Mouse (Mus musculus) intestine, embryonic 16.5 days (tissue): ENCODE measurements around the gene Ajap1. TPM values are rescaled to one million over a fixed set of nuclear protein-coding genes. Genes with fewer than 3 reads are reported as not detected.

ENCODE experiments used
- ATAC-seq: fragments of 200-750 bp; cut with Nextera tagmentation; 2 replicates; pipeline ENCODE4 v1.8.0; 2017; ENCODE audit warnings: moderate TSS enrichment, moderate library complexity
- H3K27ac ChIP-seq: fragments of 300-500 bp; sonication (generic); 2 replicates; pipeline ENCODE4 v1.5.1; 2014; ENCODE audit warnings: mild to moderate bottlenecking, low read length
- H3K27me3 ChIP-seq: fragments of 300-500 bp; sonication (generic); replicated peaks from 2 replicates; pipeline ENCODE4 v1.6.1; 2014; ENCODE audit warnings: low read length, control low read depth, mixed read lengths; ENCODE audit not compliant: control insufficient read depth, insufficient read depth
- H3K36me3 ChIP-seq: fragments of 300-500 bp; sonication (generic); 2 replicates; pipeline ENCODE4 v1.6.1; 2014; ENCODE audit warnings: low read length, control low read depth; ENCODE audit not compliant: control insufficient read depth, insufficient read depth
- H3K4me1 ChIP-seq: fragments of 300-500 bp; sonication (generic); 2 replicates; pipeline ENCODE4 v1.6.1; 2014; ENCODE audit warnings: low read length, control low read depth, mixed read lengths; ENCODE audit not compliant: control insufficient read depth, insufficient read depth
- H3K4me2 ChIP-seq: fragments of 300-500 bp; sonication (generic); 2 replicates; pipeline ENCODE4 v1.6.1; 2014; ENCODE audit warnings: low read depth, low read length, control low read depth
- H3K4me3 ChIP-seq: fragments of 300-500 bp; sonication (generic); 2 replicates; pipeline ENCODE4 v1.5.1; 2014; ENCODE audit warnings: mild to moderate bottlenecking, low read length
- H3K9ac ChIP-seq: fragments of 300-500 bp; sonication (generic); 2 replicates; pipeline ENCODE4 v1.6.1; 2014; ENCODE audit warnings: low read depth, low read length
- H3K9me3 ChIP-seq: fragments of 300-500 bp; sonication (generic); 2 replicates; pipeline ENCODE4 v1.6.1; 2016; ENCODE audit warnings: low read length, control low read depth; ENCODE audit not compliant: control insufficient read depth
- WGBS: fragments of 180-500 bp; shearing (Covaris S2); extraction: QIAGEN DNeasy Blood & Tissue Kit; methylation state at CpG from one replicate; pipeline ENCODE4 v1.1.7; 2014; 5-methylcytosine and 5-hydroxymethylcytosine counted together
- polyA plus RNA-seq: library from polyadenylated mRNA; unstranded; fragments of >200 nt; fragmentation: Nextera tagmentation; extraction: Ambion mirVana; gene quantifications from 2 replicates; pipeline ENCODE4 v1.2.1, GENCODE M21; 2015

Ajap1 gene
- polyA plus RNA-seq, 1 experiment from 2014 or later = 0.40 TPM

- no peaks in the 10 kb centered on the region for H3K4me1 ChIP-seq
- H3K4me3 ChIP-seq = no peak overlapping the region
- no peaks in the 10 kb centered on the region for H3K9me3 ChIP-seq
- H3K27me3 ChIP-seq = no peaks in the 10 kb centered on the region
- H3K4me2 ChIP-seq = no peak overlapping the region
- WGBS = 76% methylated on average over 2 of the region's 2 CpGs
- no peaks in the 10 kb centered on the region for H3K36me3 ChIP-seq
- no peak for ATAC-seq
- H3K9ac ChIP-seq = no peak overlapping the region
- H3K27ac ChIP-seq = no peak overlapping the region
Observed at GRCm38 (mm10) chr4:153429971-153430370, 52.6 kb downstream of the Ajap1 start.

GRCm38 (mm10) chr4:153425961-153426656, 56.5 kb downstream of the Ajap1 start:
- Histone ChIP-seq H3K4me3 (no peak overlapping the region), H3K9ac (no peak overlapping the region), H3K9me3 (no peaks in the 10 kb centered on the region), H3K27me3 (no peaks in the 10 kb centered on the region), H3K4me1 (no peaks in the 10 kb centered on the region), H3K36me3 (no peaks in the 10 kb centered on the region), H3K27ac (no peak overlapping the region), H3K4me2 (no peak overlapping the region)
- 72% methylated on average over 16 of the region's 16 CpGs for WGBS
- no peak for ATAC-seq

GRCm38 (mm10) chr4:153424324-153424723, 58.3 kb downstream of the Ajap1 start:
- no peak overlapping the region for H3K27ac ChIP-seq
- no peaks in the 10 kb centered on the region for H3K27me3 ChIP-seq
- no peaks in the 10 kb centered on the region for H3K4me1 ChIP-seq
- no peaks in the 10 kb centered on the region for H3K9me3 ChIP-seq
- H3K4me3 ChIP-seq = no peak overlapping the region
- H3K36me3 ChIP-seq = no peaks in the 10 kb centered on the region
- no peak overlapping the region for H3K9ac ChIP-seq
- WGBS = 84% methylated on average over 10 of the region's 10 CpGs
- H3K4me2 ChIP-seq = no peak overlapping the region
- no peak for ATAC-seq

- ATAC-seq = peak; percentile 32
- H3K4me3 ChIP-seq = no peak overlapping the region
- H3K4me2 ChIP-seq = peak overlapping the region; percentile 22; the same call in 1 of the 2 replicates
- no peaks in the 10 kb centered on the region for H3K36me3 ChIP-seq
- peaks cover 13% of the 10 kb centered on the region for H3K4me1 ChIP-seq
- no peaks in the 10 kb centered on the region for H3K27me3 ChIP-seq
- WGBS = 3% methylated on average over 11 of the region's 12 CpGs
- no peak overlapping the region for H3K9ac ChIP-seq
- H3K27ac ChIP-seq = no peak overlapping the region
- no peaks in the 10 kb centered on the region for H3K9me3 ChIP-seq
Observed at GRCm38 (mm10) chr4:153417926-153418325, 64.7 kb downstream of the Ajap1 start.

GRCm38 (mm10) chr4:153417164-153417896, 65.3 kb downstream of the Ajap1 start:
- ATAC-seq = peak; percentile 59

GRCm38 (mm10) chr4:153416111-153416510, 66.5 kb downstream of the Ajap1 start:
- H3K4me1 ChIP-seq = peaks cover 13% of the 10 kb centered on the region
- no peak overlapping the region for H3K4me3 ChIP-seq
- 35% methylated on average over 9 of the region's 9 CpGs for WGBS
- no peak overlapping the region for H3K4me2 ChIP-seq
- no peak overlapping the region for H3K9ac ChIP-seq
- no peaks in the 10 kb centered on the region for H3K36me3 ChIP-seq
- H3K27ac ChIP-seq = no peak overlapping the region
- no peaks in the 10 kb centered on the region for H3K27me3 ChIP-seq
- ATAC-seq = no peak
- H3K9me3 ChIP-seq = no peaks in the 10 kb centered on the region

More at GRCm38 (mm10) chr4:153417164-153417896, 65.3 kb downstream of the Ajap1 start:
- H3K9me3 ChIP-seq = no peaks in the 10 kb centered on the region
- H3K4me2 ChIP-seq = peak overlapping the region; percentile 51
- no peaks in the 10 kb centered on the region for H3K27me3 ChIP-seq
- no peak overlapping the region for H3K27ac ChIP-seq
- no peaks in the 10 kb centered on the region for H3K36me3 ChIP-seq
- no peak overlapping the region for H3K9ac ChIP-seq
- 4% methylated on average over 23 of the region's 23 CpGs for WGBS
- peaks cover 13% of the 10 kb centered on the region for H3K4me1 ChIP-seq
- H3K4me3 ChIP-seq = peak overlapping the region; percentile 21

GRCm38 (mm10) chr4:153398421-153398820, 84.2 kb downstream of the Ajap1 start:
- Histone ChIP-seq H3K27ac (no peak overlapping the region), H3K4me1 (no peaks in the 10 kb centered on the region), H3K27me3 (no peaks in the 10 kb centered on the region), H3K4me3 (no peak overlapping the region), H3K4me2 (no peak overlapping the region), H3K9me3 (no peaks in the 10 kb centered on the region), H3K36me3 (no peaks in the 10 kb centered on the region), H3K9ac (no peak overlapping the region)
- ATAC-seq = no peak
- 86% methylated on average over 8 of the region's 8 CpGs for WGBS

GRCm38 (mm10) chr4:153387478-153387877, 95.1 kb downstream of the Ajap1 start:
- no peaks in the 10 kb centered on the region for H3K27me3 ChIP-seq
- no peak overlapping the region for H3K9ac ChIP-seq
- no peaks in the 10 kb centered on the region for H3K36me3 ChIP-seq
- no peak overlapping the region for H3K4me2 ChIP-seq
- H3K4me3 ChIP-seq = no peak overlapping the region
- H3K9me3 ChIP-seq = no peaks in the 10 kb centered on the region; the same call in 1 of the 2 replicates
- WGBS = 88% methylated on average over 12 of the region's 12 CpGs
- H3K27ac ChIP-seq = no peak overlapping the region
- no peak for ATAC-seq
- no peaks in the 10 kb centered on the region for H3K4me1 ChIP-seq

- Histone ChIP-seq H3K4me3 (no peak overlapping the region), H3K36me3 (no peaks in the 10 kb centered on the region), H3K4me2 (no peak overlapping the region), H3K27ac (no peak overlapping the region), H3K27me3 (no peaks in the 10 kb centered on the region), H3K9ac (no peak overlapping the region), H3K9me3 (no peaks in the 10 kb centered on the region; the same call in 1 of the 2 replicates), H3K4me1 (0 out of 2 replicates have a peak, but pooled peaks cover 2% of the 10 kb centered on the region)
- no peak for ATAC-seq
- WGBS = 56% methylated on average over 7 of the region's 7 CpGs
Observed at GRCm38 (mm10) chr4:153381433-153381832, 101.2 kb downstream of the Ajap1 start.
